In genomic region chr15:37135590-37136164, GRCm38 (mm10) we compare ENCODE assay signal across 8 mouse cellular contexts.
A peak's percentile ranks its signal among the peaks of the same experiment; 100 is the strongest.
DNase-seq lines count a peak whose midpoint lies in the region; ATAC-seq lines count a peak whose summit lies in the region.

No protein-coding gene starts in this region.

- peak overlapping the region; percentile 49 for H3K4me3 ChIP-seq in intestine, embryonic 15.5 days (replicated peaks)
- peak overlapping the region; percentile 44 for H3K4me3 ChIP-seq in limb, embryonic 11.5 days (ENCODE audit: low read depth, low read length)
- peak overlapping the region; percentile 44 for H3K4me3 ChIP-seq in midbrain, embryonic 11.5 days (ENCODE audit: low read depth, low read length)

- H3K4me2 ChIP-seq in intestine, embryonic 15.5 days (replicated peaks): peak overlapping the region; percentile 74
- H3K4me2 ChIP-seq in limb, embryonic 11.5 days (ENCODE audit: low read depth, severe bottlenecking): peak overlapping the region; percentile 77
- H3K4me2 ChIP-seq in midbrain, embryonic 11.5 days: peak overlapping the region; percentile 71

- ATAC-seq in granulocyte monocyte progenitor cell, adult 5-6 weeks (replicated peaks; ENCODE audit: poor library complexity, severe bottlenecking): peak; percentile 61
- peak; percentile 85 for ATAC-seq in intestine, embryonic 15.5 days
- peak; percentile 79 for ATAC-seq in limb, embryonic 11.5 days (ENCODE audit: insufficient number of reproducible peaks, low FRiP score, low TSS enrichment, low read depth)
- peak; percentile 85 for ATAC-seq in midbrain, embryonic 11.5 days (ENCODE audit: low FRiP score)

- WGBS in intestine, embryonic 15.5 days: 3% methylated on average over 35 of the region's 35 CpGs
- under 1% methylated on average over 35 of the region's 35 CpGs for WGBS in limb, embryonic 11.5 days
- WGBS in midbrain, embryonic 11.5 days: 1% methylated on average over 35 of the region's 35 CpGs

- no peaks in the 10 kb centered on the region for H3K9me3 ChIP-seq in intestine, embryonic 15.5 days
- H3K9me3 ChIP-seq in limb, embryonic 11.5 days (ENCODE audit: control insufficient read depth, low read length): no peaks in the 10 kb centered on the region
- no peaks in the 10 kb centered on the region for H3K9me3 ChIP-seq in midbrain, embryonic 11.5 days (ENCODE audit: control insufficient read depth, low read length)

- H3K4me1 ChIP-seq in intestine, embryonic 15.5 days (replicated peaks): 0 out of 2 replicates have a peak, but pooled peaks cover 4% of the 10 kb centered on the region
- 0 out of 2 replicates have a peak, but pooled peaks cover 5% of the 10 kb centered on the region for H3K4me1 ChIP-seq in limb, embryonic 11.5 days (ENCODE audit: control insufficient read depth, insufficient read depth, low read length)
- peaks cover 15% of the 10 kb centered on the region for H3K4me1 ChIP-seq in midbrain, embryonic 11.5 days (ENCODE audit: control insufficient read depth, insufficient read depth, low read length)

- DNase-seq in adrenal gland, adult 8-10 months: peak; percentile 50
- DNase-seq in embryo, embryonic 10.5 days (ENCODE audit: low spot score): peak; percentile 73
- peak; percentile 79 for DNase-seq in limb, embryonic 11.5 days (ENCODE audit: low spot score)
- DNase-seq in midbrain, embryonic 11.5 days (ENCODE audit: low spot score, missing footprints): peak; percentile 98
- peak; percentile 15 to 26 for DNase-seq in right cerebral cortex, postnatal 36 days (ENCODE audit: low spot score in 2 of 2)
- DNase-seq in yolk sac, embryonic 10.5 days (ENCODE audit: low spot score): peak; percentile 83

- H3K9ac ChIP-seq in intestine, embryonic 15.5 days: peak overlapping the region; percentile 54
- H3K9ac ChIP-seq in limb, embryonic 11.5 days (ENCODE audit: low read length): peak overlapping the region; percentile 91
- peak overlapping the region; percentile 87 for H3K9ac ChIP-seq in midbrain, embryonic 11.5 days (ENCODE audit: low read length)

- no peaks in the 10 kb centered on the region for H3K27me3 ChIP-seq in intestine, embryonic 15.5 days (replicated peaks)
- H3K27me3 ChIP-seq in limb, embryonic 11.5 days (ENCODE audit: control insufficient read depth, insufficient read depth, low read length): no peaks in the 10 kb centered on the region
- no peaks in the 10 kb centered on the region for H3K27me3 ChIP-seq in midbrain, embryonic 11.5 days (ENCODE audit: control insufficient read depth, insufficient read depth, low read length)

- H3K36me3 ChIP-seq in intestine, embryonic 15.5 days: no peaks in the 10 kb centered on the region
- no peaks in the 10 kb centered on the region for H3K36me3 ChIP-seq in limb, embryonic 11.5 days (ENCODE audit: control insufficient read depth, insufficient read depth, low read length)
- H3K36me3 ChIP-seq in midbrain, embryonic 11.5 days (ENCODE audit: control insufficient read depth, insufficient read depth, low read length): no peaks in the 10 kb centered on the region

- peak overlapping the region; percentile 83 for H3K27ac ChIP-seq in intestine, embryonic 15.5 days
- H3K27ac ChIP-seq in limb, embryonic 11.5 days (replicated peaks; ENCODE audit: low read depth, low read length): peak overlapping the region; percentile 87
- H3K27ac ChIP-seq in midbrain, embryonic 11.5 days (ENCODE audit: low read depth, low read length): peak overlapping the region; percentile 68

Comparison
In these comparisons a context has a peak if more than half of its experiments do, and no peak if none do; other contexts are left out.
1. Peak in every context shown above with its lines: DNase-seq, ATAC-seq, H3K4me3 ChIP-seq and H3K27ac ChIP-seq.
2. DNase-seq: peak in every context shown above with its lines; median percentile 98 in midbrain, embryonic 11.5 days; 83 in yolk sac, embryonic 10.5 days; 79 in limb, embryonic 11.5 days; 73 in embryo, embryonic 10.5 days; 50 in adrenal gland, adult 8-10 months; 20 in right cerebral cortex, postnatal 36 days.